Mouse (Mus musculus) heart, embryonic 16.5 days (tissue): ENCODE measurements around the gene Sh3pxd2a. TPM values are rescaled to one million over a fixed set of nuclear protein-coding genes. Genes with fewer than 3 reads are reported as not detected.

Experiments used
- ATAC-seq: fragments of 200-750 bp; cut with Nextera tagmentation; replicated peaks from 2 replicates; pipeline ENCODE4 v1.8.0; 2017; ENCODE audit warnings: moderate number of reproducible peaks; ENCODE audit not compliant: insufficient read depth, low FRiP score; ENCODE audit errors: extremely low read depth
- H3K27ac ChIP-seq: fragments of 300-500 bp; sonication (generic); 2 replicates; pipeline ENCODE4 v1.5.1; 2014; ENCODE audit warnings: mild to moderate bottlenecking, low read length, control low read depth, moderate library complexity
- H3K27me3 ChIP-seq: fragments of 300-500 bp; sonication (generic); 2 replicates; pipeline ENCODE4 v1.6.1; 2014; ENCODE audit warnings: low read length, mixed read lengths; ENCODE audit not compliant: control insufficient read depth, insufficient read depth
- H3K36me3 ChIP-seq: fragments of 300-500 bp; sonication (generic); 2 replicates; pipeline ENCODE4 v1.6.1; 2014; ENCODE audit not compliant: control insufficient read depth, insufficient read depth
- H3K4me1 ChIP-seq: fragments of 300-500 bp; sonication (generic); 2 replicates; pipeline ENCODE4 v1.6.1; 2014; ENCODE audit warnings: low read length, mixed read lengths; ENCODE audit not compliant: control insufficient read depth, insufficient read depth
- H3K4me2 ChIP-seq: fragments of 300-500 bp; sonication (generic); 2 replicates; pipeline ENCODE4 v1.6.1; 2014; ENCODE audit warnings: low read depth, mild to moderate bottlenecking, control low read depth, low read length
- H3K4me3 ChIP-seq: fragments of 300-500 bp; sonication (generic); 2 replicates; pipeline ENCODE4 v1.5.1; 2014; ENCODE audit warnings: mild to moderate bottlenecking, control low read depth, low read length
- H3K9ac ChIP-seq: fragments of 300-500 bp; sonication (generic); 2 replicates; pipeline ENCODE4 v1.6.1; 2014; ENCODE audit warnings: low read length, control low read depth
- H3K9me3 ChIP-seq: fragments of 300-500 bp; sonication (generic); replicated peaks from 2 replicates; pipeline ENCODE4 v1.6.1; 2016; ENCODE audit warnings: low read length; ENCODE audit not compliant: control insufficient read depth
- WGBS: fragments of 180-500 bp; shearing (Covaris S2); extraction: QIAGEN DNeasy Blood & Tissue Kit; methylation state at CpG from one replicate; pipeline ENCODE4 v1.1.7; 2014; 5-methylcytosine and 5-hydroxymethylcytosine counted together
- polyA plus RNA-seq: library from polyadenylated mRNA; unstranded; fragments of >200 nt; fragmentation: Nextera tagmentation; extraction: Ambion mirVana; gene quantifications from 2 replicates; pipeline ENCODE4 v1.2.1, GENCODE M21; 2015

Gene Sh3pxd2a
- polyA plus RNA-seq, result 4.5 and 6.3 TPM in 2 replicates

DNA sequence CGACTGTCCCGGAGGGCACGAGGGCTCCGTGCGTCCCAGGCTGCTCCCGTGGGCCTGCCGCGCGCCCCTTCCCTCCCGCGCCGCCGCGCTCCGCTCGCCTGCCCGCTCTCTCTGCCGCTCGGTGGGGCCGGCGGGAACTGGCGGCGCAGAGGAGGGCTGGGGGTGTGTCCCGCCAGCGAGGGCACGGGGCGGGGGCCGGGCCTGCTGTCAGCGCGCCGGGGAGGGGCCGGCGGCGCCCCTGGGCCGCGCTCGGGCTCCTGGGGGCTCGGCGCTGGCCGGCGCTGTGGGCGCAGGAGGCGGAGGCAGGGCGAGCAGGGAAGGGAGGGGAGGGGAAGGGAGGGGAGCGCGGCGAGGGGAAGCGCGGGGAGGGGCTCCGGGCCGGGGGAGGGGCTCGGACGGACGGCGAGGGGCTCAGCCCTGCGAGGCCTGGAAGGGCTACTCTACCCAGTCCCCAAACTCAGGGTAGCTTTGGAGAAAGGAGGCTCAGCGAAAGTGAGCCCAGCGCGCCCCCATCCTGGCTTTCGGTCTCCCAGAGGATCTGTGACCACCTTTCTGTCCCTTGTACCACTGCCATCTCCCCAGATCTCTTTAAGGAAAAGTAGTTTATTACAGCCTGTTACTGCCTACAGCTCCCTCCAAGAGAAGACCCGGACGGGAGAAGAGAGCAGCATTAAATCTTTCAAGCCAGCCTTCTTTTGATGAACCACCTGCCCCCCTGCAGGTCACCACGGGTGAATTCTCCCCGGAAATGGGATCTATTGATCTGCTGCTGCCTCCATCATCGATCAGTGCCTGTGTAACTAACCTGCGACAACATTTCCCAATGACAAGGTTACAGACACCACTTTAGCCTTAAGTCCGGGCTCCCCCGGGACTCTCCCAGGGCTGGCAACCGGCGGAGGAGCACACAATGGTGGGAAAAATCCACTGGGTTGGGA, at the start of gene Sh3pxd2a:
Gene Sh3pxd2a, minus strand, starts transcription at position 98 of the 938 bp plus-strand sequence.
- peak within 1 kb of the TSS; percentile 86 for H3K4me3 ChIP-seq
- 0 out of 2 replicates have a peak, but pooled peaks cover 4% of the 10 kb centered on the region for H3K36me3 ChIP-seq
- H3K27me3 ChIP-seq, result no peaks in the 10 kb centered on the region
- ATAC-seq, result peak; percentile 87
- H3K4me1 ChIP-seq, result peaks cover 35% of the 10 kb centered on the region
- peak within 1 kb of the TSS; percentile 92 for H3K4me2 ChIP-seq
- WGBS, result 2% methylated on average over 58 of the region's 70 CpGs
- H3K27ac ChIP-seq, result peak within 1 kb of the TSS; percentile 95
- H3K9me3 ChIP-seq, result no peaks in the 10 kb centered on the region
- peak within 1 kb of the TSS; percentile 95 for H3K9ac ChIP-seq

DNA sequence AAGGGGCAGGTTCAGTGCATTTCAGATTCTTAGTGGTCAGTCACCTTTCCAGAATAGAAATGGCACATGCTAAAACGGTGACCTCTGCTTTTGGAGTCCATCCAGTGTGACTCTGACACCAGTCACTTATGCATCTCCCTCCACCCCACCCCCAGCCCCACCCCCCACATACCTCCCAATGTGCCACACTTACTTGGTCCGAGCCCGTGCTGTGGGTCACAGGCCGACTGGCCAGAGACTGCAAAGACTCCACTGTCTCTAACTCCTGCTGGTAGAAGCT, 49.4 kb upstream of the Sh3pxd2a start:
- H3K9me3 ChIP-seq, result no peaks in the 10 kb centered on the region
- ATAC-seq, result 0 out of 2 replicates have a peak, but pooled peaks have one; percentile 14
- peak overlapping the region; percentile 41 for H3K9ac ChIP-seq
- WGBS, result 43% methylated on average over 4 of the region's 4 CpGs
- peaks cover 4% of the 10 kb centered on the region; the same call in 1 of the 2 replicates for H3K36me3 ChIP-seq
- H3K4me2 ChIP-seq, result 0 out of 2 replicates have a peak overlapping the region, but pooled peaks have one; percentile 10
- H3K27ac ChIP-seq, result peak overlapping the region; percentile 66
- H3K4me1 ChIP-seq, result peaks cover 33% of the 10 kb centered on the region
- H3K4me3 ChIP-seq, result no peak overlapping the region
- H3K27me3 ChIP-seq, result no peaks in the 10 kb centered on the region

DNA sequence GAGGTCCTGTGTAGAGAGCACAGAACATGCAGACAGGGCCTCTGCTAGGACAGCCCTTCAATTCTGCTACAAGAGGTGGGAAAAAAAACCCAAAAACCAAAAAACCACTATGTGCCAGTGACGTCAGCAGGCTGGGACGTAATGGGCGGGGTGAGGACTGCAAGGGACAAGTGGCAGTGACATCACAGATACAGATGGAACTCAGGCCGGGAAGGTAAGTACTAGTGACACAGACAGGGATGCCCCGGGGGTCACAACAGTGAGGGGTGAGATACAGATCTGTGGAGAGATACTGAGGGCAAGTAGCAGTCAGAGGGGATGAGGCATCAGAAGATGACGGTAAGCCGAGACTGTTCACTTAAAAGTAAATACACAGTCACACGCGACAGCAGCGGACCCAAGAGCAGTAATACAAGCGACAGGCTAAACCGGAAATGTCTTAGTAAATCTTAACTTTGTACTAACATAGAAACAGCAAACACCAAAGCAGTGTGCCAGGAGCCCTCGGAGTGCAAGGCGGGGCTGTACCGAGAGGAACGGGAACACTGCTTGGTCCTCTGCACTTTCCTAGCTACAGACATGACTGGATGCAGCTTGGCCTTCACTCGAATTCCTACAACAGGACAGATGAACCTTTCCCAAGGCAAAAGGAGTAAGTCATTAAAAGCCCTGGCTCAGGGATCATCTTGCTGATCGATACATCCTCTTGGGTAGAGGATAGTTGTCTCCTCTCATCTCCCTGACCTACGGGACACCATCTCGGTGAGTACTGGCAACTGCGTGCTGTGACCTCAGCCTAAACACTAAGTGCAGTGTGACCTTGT, 48.8 kb upstream of the Sh3pxd2a start:
- Histone ChIP-seq H3K27me3 (no peaks in the 10 kb centered on the region), H3K4me3 (no peak overlapping the region), H3K9me3 (no peaks in the 10 kb centered on the region), H3K4me2 (no peak overlapping the region), H3K36me3 (peaks cover 4% of the 10 kb centered on the region; the same call in 1 of the 2 replicates), H3K4me1 (peaks cover 38% of the 10 kb centered on the region), H3K9ac (peak overlapping the region; percentile 18), H3K27ac (peak overlapping the region; percentile 66)
- 70% methylated on average over 21 of the region's 21 CpGs for WGBS
- ATAC-seq, result no peak

DNA sequence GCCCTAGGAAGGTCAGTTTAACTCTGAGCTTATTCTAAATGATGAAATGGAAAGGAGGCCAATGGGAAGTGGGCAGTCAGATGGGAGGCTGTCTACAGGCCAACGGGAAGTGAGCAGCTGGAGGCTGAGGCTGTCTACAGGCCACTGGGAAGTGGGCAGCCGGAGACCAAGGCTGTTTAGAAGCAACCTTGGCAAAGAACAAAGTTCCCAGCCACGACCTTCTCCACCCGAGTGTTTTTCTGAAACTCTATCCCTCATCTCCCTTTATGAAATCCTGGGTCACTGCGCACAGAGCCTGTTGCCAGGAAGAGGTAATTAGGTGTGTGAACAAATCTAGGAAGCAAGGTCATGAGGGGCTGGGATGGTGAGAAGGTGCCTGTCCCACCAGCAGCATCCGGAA, 47.8 kb upstream of the Sh3pxd2a start:
- H3K36me3 ChIP-seq, result peaks cover 4% of the 10 kb centered on the region; the same call in 1 of the 2 replicates
- ATAC-seq, result no peak
- no peak overlapping the region for H3K4me3 ChIP-seq
- H3K4me1 ChIP-seq, result peaks cover 44% of the 10 kb centered on the region
- WGBS, result 73% methylated on average over 6 of the region's 6 CpGs
- H3K9ac ChIP-seq, result no peak overlapping the region
- no peaks in the 10 kb centered on the region for H3K27me3 ChIP-seq
- no peaks in the 10 kb centered on the region for H3K9me3 ChIP-seq
- peak overlapping the region; percentile 91 for H3K27ac ChIP-seq
- no peak overlapping the region for H3K4me2 ChIP-seq

DNA sequence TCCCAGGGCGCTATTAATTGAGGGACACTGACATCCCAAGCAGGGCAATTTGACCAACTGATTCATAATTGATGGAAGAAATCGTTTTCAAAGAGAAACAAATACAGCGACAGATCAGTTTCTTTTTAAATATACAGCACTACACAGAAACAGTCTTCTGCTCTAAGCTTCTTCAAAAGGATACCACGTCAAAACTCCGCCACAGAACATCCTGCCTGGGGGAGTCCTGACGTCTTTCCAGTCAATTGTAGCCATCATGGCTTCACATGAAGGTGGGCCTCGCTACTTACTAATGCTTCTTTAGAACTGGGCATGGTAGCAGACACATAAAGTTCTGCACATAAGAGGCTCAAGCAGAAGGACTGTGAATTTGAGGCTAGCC, 47.1 kb upstream of the Sh3pxd2a start:
- no peak for ATAC-seq
- Histone ChIP-seq H3K36me3 (peaks cover 4% of the 10 kb centered on the region; the same call in 1 of the 2 replicates), H3K9ac (peak overlapping the region; percentile 63; the same call in 1 of the 2 replicates), H3K27me3 (no peaks in the 10 kb centered on the region), H3K9me3 (no peaks in the 10 kb centered on the region), H3K4me2 (peak overlapping the region; percentile 49), H3K27ac (peak overlapping the region; percentile 91), H3K4me3 (no peak overlapping the region), H3K4me1 (peaks cover 43% of the 10 kb centered on the region)
- WGBS, result 71% methylated on average over 7 of the region's 7 CpGs

DNA sequence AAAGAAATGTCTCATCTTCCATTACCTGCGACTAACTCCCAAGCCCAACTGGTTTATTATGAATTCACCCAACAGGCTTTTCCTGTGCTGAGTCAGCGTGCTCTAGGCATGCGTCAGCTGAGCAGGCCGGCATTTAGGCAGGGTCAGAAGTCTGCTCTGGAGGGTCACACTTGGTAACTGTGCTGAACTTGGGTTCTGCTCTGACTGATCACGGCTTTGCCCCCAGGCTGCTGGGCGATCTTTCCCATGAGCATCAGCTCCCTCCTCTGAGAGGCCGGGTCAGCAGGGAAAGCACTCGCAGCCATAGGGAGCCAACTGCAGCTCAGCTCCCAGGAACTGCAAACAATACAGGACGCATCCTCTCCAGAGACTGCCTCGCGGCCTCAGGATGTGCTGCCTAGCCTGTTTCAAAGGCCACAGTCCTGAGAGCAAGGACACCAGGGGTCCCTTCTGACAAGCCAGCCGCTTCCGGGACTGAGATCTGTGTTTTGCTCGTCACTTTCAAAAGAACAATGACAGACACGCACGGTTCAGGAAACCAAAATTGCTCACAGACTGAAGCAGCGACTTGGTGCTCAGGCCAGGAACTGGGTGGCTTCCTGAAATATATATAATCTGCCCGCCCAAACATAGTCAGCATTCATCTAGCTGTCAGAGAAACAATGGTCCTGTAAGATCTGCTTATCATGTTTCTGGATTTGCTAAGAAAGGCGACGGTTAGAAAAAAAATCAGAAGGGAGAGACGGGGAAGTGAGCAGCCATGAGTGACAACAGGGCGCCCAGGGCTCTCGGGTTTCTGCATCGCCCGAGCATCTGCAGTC, 46.5 kb upstream of the Sh3pxd2a start:
- WGBS, result 41% methylated on average over 25 of the region's 25 CpGs
- no peaks in the 10 kb centered on the region for H3K9me3 ChIP-seq
- H3K27me3 ChIP-seq, result no peaks in the 10 kb centered on the region
- H3K4me2 ChIP-seq, result peak overlapping the region; percentile 49
- H3K27ac ChIP-seq, result peak overlapping the region; percentile 91
- peak overlapping the region; percentile 63 for H3K9ac ChIP-seq
- ATAC-seq, result peak; percentile 39
- H3K4me1 ChIP-seq, result peaks cover 43% of the 10 kb centered on the region
- H3K4me3 ChIP-seq, result no peak overlapping the region
- peaks cover 4% of the 10 kb centered on the region; the same call in 1 of the 2 replicates for H3K36me3 ChIP-seq

DNA sequence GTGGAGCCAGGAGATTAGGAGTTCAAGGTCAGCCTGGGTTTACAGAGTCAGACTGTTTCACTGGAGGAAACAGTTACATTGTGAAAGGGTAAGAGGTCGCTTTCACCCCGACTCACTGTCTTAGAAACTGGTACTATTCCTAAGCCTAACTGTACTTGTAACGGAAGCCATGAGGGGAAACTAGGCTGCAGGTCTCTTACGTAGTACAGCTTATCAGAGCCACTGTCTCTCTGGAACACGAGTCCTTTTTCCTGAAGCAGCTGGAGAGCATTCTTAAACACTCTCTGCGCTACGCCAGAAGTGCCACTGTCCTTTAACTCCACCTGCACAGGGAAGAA, 45.9 kb upstream of the Sh3pxd2a start:
- Histone ChIP-seq H3K9me3 (no peaks in the 10 kb centered on the region), H3K4me2 (no peak overlapping the region; the same call in 1 of the 2 replicates), H3K9ac (peak overlapping the region; percentile 63; the same call in 1 of the 2 replicates)

DNA sequence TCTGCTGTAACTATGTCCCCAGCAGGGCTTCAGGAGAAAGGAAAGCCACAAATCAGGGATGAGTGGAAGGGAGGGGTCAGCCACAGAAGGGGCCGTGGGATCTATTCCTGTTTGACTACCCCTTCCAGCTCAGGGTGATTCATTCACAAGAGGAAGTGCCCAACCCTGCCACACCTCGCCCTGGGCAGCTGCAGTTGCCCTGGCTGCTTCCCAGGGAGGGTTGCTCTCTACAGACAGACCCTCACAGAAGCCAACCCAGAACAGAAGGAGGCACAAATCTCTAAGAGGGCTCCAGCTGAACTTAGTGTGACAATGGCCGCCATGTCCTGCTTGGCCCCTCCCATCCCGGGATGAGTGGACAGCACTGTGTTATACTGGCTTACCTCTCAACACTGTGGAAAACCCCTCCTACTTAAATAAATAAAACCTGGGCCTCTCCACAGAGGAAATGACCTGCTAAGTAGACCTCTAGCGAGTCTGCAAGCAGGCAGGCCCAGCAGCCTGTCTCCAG, 44.6 kb upstream of the Sh3pxd2a start:
- peaks cover 41% of the 10 kb centered on the region for H3K4me1 ChIP-seq
- 0 out of 2 replicates have a peak overlapping the region, but pooled peaks have one; percentile 3 for H3K4me2 ChIP-seq
- peak overlapping the region; percentile 91 for H3K27ac ChIP-seq
- H3K36me3 ChIP-seq, result peaks cover 5% of the 10 kb centered on the region; the same call in 1 of the 2 replicates
- no peak overlapping the region for H3K4me3 ChIP-seq
- H3K27me3 ChIP-seq, result no peaks in the 10 kb centered on the region
- ATAC-seq, result no peak
- H3K9ac ChIP-seq, result no peak overlapping the region; the same call in 1 of the 2 replicates
- 43% methylated on average over 5 of the region's 5 CpGs for WGBS
- no peaks in the 10 kb centered on the region for H3K9me3 ChIP-seq

More for the DNA sequence above, 45.9 kb upstream of the Sh3pxd2a start:
- no peak for ATAC-seq
- WGBS, result 59% methylated on average over 7 of the region's 7 CpGs
- Histone ChIP-seq H3K36me3 (peaks cover 4% of the 10 kb centered on the region; the same call in 1 of the 2 replicates), H3K4me3 (no peak overlapping the region), H3K27ac (peak overlapping the region; percentile 91), H3K4me1 (peaks cover 43% of the 10 kb centered on the region), H3K27me3 (no peaks in the 10 kb centered on the region)
